Mouse (Mus musculus): ENCODE results near the gene Lrrc4b.

The Lrrc4b gene

DNA sequence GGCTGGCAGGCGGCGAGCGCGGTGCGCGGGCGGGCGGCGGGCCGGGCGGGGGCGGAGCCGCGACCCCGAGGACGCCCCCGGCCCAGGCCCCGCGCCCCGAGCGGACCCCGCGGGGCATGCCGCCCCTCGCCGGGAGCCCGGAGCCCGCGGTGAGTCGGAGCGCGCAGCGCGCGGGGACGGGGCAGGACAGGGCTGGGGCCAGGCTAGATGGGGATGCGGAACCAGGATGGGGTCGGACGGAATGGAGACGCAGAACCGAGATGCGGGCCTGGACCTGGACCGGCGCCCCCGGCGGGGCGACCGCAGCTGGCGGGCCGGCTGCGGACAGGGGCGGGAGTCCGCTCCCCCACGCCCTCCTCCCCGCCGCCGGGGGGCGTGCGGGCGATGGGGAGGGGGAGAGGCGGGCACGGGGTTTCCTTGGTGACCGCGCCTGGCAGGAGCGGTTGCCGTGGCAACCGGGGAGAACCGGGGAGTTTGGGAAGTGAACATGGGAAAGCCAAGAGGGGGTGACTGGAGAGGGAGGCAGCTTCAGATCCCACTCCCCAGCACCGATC, at the start of gene Lrrc4b:
Gene Lrrc4b (plus strand): TSS at position 51 of the 554 bp plus-strand sequence.
- DNase-seq (ENCODE audit: low spot score in 2 of 2), result no peak

DNA sequence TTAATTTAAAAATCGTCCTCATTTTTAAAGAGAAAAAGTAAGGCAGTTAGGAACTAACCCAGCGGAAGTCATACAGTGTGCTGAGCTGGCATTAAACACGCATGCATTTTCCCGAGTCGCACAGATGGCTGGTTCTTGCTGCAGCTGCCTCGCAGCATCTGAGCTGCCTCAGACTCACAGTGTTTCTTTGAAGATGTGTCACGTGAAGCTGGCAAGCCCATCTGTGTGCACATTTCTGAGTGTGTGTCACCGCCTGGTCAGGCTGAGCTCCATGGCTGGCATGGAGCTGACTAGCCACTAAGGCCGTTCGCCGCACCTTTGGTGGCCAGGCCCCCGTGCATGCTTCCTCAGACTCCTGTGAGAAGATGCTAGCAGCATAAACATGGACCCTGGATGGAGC, 46.3 kb upstream of the Lrrc4b start:
- no peak for DNase-seq (ENCODE audit: low spot score in 2 of 2)

DNA sequence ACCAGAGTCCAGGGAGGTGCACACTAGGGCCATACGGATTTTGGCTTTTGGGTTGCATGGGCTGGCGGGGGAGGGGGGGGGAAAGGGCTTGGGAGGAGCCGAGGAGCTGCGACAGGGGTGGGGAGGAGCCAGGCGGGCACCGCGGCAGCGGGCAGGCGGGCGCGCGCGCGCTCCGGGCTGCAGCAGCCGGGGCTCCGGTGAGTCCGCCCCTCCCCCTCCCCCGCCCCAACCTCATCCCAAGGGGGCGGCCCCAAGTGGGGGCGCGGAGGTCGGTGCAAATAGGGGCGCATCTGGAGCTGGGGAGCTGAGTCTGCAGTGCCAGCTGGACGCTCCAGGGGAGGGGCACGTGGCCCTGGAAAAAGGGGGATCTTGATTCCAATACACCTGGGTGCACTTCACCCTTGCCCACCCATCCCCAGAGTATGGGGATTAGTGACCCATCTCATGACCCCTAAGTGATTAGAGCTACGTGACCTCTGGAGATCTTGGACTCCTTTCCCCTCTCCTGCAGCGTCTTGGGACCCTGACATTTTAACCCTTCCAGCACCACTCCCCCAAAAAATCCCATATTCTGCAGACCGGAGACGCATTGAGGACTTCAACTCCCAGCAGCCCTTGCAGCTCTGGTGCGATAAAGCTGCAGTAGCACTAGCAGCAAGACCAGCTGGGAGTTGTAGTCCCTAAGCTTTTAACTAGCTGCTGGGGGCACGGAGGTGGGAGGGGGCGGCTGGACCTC, 44.7 kb upstream of the Lrrc4b start, which contains the start of gene Syt3:
Gene Syt3 (plus strand): TSS at position 123 of the 736 bp plus-strand sequence.
- DNase-seq (ENCODE audit: low spot score in 2 of 2), result no peak

DNA sequence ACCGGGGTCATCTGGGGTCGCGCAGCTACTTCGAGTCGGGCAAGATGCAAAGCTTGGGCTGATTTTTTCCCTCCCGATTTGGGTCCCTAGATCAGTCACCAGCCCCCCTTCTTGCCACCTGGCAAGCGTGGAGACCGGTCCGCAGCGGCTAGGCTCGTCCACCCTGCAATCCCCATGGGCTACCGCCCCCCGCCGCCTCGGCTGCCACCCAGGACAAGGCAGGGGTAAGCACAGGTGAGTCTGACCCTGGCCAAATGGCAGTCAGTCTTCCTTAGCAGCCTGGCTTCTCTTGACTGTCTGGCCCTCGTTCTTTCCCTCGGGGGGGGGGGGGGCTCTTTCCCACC, 44.1 kb upstream of the Lrrc4b start:
- no peak for DNase-seq (ENCODE audit: low spot score in 2 of 2)

DNA sequence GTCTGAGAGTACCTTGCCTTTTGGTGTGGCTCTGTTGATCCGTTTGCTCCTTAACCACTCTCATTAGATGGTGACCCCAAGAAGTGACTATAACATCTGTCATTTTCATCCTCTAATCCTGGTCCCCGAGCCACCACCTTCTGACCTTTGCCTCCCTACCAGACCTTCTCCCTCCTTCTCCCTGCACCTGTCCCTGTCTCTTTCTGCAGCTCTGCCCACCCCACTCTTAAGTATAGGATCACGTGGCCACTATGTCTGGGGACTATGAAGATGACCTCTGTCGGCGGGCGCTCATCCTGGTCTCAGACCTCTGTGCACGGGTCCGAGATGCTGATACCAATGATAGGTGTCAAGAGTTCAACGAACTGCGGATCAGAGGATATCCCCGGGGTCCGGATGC, 43.1 kb upstream of the Lrrc4b start, which contains the start of gene 1700008O03Rik:
Gene 1700008O03Rik (minus strand): TSS at position 101 of the 400 bp plus-strand sequence.
- DNase-seq (ENCODE audit: low spot score in 2 of 2), result no peak

DNA sequence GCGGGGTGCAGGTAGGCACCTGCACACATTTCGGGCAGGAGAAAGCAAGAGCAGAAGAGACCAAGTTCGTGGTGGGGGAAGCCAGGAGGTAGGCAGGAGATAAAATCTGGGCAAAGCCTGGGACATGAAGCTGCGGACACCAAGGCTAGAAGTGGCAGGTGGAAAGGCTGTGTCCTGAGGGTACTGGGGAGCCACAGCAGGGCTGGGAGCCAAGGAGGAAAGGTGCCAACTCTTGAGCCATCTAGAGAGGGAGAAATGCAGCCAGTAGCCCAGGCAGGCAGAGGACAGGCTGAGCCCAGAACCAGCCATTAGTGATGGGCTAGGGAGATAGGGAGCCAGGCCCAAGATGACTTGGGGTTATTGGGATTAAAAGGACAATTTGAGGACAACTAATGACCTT, 37.0 kb upstream of the Lrrc4b start:
- no peak for DNase-seq (ENCODE audit: low spot score in 2 of 2)

DNA sequence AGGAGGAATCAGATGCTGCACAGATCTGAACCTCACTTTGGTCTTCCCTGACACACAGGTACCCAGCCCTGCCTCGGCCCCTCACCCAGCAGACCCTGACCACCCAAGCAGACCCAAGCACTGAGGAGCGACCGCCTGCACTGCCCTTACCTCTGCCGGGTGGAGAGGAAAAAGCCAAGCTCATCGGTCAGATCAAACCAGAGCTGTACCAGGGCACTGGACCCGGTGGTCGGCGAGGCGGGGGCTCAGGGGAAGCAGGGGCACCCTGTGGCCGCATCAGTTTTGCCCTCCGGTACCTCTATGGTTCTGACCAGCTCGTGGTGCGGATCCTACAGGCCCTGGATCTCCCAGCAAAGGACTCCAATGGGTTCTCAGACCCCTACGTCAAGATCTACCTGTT, 36.5 kb upstream of the Lrrc4b start:
- DNase-seq (ENCODE audit: low spot score in 2 of 2), result no peak

DNA sequence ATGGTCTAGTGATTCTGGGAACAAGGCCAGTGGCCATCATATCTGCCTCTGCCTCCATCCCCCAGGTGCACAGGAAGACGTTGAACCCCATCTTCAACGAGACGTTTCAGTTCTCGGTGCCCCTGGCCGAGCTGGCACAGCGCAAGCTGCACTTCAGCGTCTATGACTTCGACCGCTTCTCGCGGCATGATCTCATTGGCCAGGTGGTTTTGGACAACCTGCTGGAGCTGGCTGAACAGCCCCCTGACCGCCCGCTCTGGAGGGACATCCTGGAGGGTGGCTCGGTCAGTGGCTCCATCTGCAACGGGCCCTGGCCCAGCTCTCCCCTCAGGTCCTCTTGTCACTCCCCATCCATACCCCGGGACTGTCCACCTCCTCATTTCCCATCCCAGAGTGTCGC, 35.5 kb upstream of the Lrrc4b start:
- no peak for DNase-seq (ENCODE audit: low spot score in 2 of 2)

DNA sequence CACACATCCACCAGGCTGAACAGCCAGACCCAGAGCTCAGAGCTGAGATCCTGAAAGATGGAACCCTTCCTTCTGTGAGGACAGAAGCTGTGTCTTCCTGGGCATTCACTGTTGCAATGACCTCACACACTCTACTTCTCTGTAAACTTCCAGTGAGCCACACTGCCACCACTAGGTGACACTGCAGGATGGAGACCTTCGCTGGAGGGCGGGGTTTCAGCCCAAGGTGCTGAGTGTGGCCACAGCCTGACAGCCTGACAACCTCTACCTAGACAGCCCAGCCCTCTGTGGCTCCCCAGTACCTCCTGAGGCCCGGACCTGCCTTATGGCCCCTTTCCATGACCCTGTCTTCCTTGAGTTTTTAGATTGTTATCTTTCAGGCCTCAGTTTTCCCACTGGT, 30.2 kb upstream of the Lrrc4b start:
- no peak for DNase-seq (ENCODE audit: low spot score in 2 of 2)

DNA sequence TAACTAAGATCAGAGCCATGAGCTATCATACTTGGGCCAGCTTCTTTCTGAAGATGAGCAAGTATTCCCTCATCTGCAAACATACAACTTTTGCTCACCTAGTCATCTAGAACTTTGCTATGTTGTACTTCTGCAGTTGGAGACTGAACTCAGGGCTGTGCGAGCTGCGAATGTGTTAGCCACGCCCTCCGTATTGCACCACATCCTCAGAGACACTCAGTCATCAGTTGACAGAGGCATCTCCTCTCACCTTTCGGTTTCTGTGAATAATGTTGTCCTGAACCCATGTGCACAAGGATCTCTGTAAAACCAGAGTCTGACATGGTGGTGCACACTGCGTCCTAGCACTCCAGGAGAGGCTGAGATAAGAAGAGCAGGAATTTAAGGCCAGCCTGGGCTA, 27.1 kb upstream of the Lrrc4b start:
- DNase-seq (ENCODE audit: low spot score in 2 of 2), result no peak

DNA sequence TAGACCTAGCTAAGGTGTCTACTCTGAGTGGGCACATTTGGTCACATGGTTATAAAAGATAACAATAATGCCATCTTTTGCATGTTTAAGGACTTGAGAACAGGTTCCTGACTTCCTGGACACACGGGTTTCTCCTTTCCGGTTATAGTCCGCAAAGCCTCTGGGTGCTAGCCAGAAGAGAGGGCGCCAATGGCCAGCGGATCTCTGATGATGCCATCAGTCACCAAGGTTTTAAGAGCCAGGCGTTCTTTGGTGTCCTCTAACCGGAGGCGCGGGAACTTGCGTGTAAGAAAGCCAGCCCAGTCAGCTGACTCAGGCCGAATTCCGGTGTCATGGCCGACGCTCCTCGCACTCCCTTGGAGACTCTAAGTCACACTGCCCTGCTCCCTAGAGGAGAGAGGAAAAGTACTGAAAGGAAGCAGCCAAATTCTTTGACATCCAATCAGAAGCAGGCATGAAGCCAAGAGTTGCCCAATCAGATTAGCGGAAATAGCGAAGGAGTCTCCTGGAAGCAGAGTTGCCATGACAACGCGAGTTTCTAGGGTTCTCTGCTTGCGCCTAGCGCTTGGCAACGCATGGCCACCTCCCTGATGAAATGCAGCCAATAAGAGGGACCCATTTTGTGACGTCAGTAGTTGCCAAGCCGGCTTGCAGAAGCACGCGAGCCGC, 23.3 kb upstream of the Lrrc4b start:
- DNase-seq (ENCODE audit: low spot score in 2 of 2), result peak; percentile 77 to 89

DNA sequence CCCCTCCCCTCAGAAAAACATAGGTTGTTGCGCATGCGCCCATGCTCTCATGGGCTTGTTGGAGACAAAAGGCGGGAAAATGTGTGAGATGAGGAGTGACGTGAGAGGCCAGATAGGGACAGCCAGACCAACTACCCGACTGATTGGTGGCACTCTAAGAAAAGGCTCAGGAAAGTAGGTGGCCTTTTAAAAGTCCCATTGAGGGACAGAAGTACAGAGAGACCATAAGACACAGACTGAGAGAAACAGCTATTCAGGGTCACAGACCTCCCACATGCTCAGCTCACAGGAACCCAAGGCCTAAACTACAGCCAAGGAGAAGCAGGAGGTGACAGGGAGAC, 22.8 kb upstream of the Lrrc4b start:
- no peak for DNase-seq (ENCODE audit: low spot score in 2 of 2)

DNA sequence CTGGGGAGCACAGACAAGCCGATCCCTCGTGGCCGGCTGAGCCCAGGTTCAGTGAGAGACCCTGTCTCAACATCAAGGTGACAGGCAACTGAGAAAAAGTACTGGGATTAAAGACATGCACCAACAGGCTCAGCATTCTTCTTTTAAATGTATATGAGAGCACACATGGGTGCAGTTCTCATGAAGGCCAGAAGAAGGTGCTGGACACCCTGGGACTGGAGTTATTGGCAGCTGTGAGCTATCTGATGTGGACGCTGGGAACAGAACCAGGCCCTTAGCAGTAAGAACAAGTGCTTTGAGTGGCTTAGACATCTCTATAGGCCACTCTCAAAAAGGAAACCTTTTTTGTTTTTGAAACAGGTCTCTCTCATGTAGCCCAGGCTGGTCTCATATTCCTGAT, 17.7 kb upstream of the Lrrc4b start:
- no peak for DNase-seq (ENCODE audit: low spot score in 2 of 2)

DNA sequence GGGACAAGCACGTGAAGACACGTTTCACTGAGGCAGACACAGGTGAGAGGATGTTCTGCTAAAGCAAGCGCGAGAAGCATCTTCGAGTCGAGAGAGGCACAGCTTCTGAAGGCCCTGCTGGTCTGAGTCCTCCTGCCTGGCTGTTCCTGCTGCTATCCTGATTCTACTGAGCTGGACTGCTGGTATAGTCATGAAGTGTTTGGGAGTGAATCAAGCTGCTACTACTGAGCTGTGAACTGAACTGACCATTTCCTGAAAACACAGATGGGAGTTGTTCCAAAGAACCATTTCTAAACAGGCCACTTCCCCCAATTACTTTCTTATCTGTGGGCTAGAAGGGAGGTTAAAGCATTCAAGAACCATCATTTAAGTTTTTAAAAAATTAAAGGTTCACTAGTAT, 15.5 kb upstream of the Lrrc4b start:
- DNase-seq (ENCODE audit: low spot score in 2 of 2), result no peak

DNA sequence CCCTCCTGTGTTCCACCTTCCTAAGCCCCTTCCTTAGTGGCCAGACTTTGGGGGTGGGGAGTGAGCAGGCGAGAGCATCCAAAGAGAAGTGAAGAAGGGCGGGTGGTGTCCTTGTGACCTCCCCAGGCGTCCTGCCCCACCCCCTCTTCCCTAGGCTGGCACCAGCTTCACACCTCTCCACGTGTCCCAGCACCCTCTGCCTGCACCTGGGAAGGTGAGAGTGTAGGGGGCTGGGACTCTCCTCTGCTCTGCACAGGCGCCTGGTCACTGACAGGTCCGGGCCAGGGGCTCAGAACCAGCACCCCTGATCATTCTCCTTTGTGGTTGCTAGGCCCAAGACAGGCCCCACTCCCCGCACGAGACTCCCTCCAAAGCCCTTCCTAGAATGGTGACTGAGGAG, 1.2 kb upstream of the Lrrc4b start:
- DNase-seq (ENCODE audit: low spot score in 2 of 2), result no peak

DNA sequence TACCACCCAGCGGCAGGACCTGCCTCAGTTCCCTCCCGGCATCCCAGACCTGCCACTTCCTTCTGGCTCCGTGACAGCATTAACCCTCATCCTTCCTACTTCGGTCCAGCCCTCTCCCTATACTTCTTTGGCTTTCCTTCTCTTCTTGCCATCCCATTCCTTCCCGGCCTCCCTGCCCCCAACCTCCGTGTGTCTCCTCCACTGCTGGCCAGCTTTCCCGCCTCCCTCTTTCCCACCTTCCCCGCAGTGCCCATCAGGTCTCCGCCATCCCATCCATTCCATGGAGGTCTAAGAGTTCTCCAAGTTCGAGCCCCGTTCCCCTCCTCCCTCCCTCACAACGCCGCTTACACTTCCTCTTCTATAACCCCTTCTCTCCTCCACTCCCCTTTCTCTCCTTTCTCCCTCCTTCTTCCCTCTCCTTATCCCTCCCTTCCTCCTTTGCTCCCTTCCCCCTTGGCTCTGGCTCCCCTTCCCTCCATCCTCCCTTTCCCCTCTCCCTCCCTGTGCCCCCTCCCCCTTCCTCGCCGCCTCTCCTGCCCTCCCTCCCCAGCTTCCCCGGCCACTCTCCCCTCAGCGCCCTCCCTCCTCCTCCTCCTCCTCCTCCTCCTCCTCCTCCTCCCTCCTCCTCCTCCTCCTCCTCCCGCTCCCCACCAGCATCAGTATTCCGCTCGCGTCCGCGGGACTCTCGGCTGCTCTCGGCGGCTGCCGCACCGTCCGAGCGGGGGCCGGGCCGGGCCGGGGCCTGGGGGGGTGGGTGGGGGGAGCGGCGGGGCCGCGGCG, 457 bp upstream of the Lrrc4b start:
- no peak for DNase-seq (ENCODE audit: low spot score in 2 of 2)

DNA sequence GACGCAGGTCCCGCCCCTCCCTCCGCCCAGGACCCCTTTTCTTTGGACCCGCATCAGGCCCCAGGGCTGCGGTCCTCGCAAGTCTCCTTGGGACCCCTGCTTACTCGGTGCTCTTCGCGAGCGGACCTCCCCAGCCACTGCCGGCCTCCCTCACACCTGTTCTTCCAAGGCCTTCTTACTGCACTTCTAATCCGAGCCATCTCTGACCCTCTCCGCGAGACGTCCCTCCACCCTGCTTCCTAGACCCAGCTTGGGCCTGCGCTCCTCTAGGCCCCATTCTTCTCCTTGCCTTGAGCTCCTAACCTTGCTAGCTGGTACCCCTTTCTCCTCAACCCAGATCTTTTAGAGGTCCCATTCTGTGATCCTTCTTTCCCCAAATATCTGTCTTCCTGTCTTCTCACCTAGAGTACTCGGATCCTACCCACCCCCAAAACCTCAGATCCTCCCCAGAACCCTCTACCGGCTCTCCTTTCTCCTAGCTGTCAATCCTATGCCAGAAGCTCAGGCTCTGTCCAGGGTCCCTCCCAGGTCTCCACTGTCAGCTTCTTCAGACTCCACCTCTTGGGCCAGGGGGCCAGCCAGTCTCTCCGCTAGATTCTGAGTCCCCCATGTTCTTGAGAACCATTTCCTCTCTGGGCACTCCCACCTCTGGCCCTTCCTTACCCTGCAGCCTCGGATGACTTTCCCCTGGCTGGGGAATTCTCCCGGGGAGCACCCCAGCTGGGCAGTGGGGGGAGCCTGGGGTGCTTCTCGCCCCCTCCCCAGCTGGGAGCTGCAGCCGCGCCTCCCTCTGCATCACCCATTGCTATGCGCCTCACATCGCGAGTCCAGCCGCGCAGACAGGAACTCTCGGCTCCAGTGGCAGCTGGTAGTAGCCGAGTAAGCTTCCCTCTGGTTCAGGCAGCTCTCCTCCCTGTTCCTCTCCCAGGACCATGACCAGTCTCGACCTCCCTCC, 993 bp downstream of the Lrrc4b start:
- no peak for DNase-seq (ENCODE audit: low spot score in 2 of 2)

DNA sequence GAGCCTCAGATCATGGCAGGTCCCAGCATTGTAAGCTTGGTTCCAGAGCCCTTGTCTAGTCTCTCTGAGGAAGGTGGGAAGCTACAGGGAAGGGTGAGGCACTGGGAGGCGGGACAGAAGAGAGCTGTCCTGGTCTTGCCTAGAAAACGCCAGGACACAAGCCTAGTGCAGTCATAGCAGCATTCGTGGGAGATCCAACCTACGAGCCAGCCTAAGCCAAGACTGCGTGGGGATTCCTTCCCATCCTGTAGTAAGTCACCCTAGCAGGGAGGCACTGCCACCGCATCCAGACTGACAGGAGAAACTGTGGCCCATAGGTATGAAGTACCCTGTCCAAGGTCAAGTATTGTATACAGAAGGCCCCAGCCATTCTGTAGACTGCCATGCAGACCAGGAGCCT, 3.7 kb downstream of the Lrrc4b start:
- no peak for DNase-seq (ENCODE audit: low spot score in 2 of 2)

DNA sequence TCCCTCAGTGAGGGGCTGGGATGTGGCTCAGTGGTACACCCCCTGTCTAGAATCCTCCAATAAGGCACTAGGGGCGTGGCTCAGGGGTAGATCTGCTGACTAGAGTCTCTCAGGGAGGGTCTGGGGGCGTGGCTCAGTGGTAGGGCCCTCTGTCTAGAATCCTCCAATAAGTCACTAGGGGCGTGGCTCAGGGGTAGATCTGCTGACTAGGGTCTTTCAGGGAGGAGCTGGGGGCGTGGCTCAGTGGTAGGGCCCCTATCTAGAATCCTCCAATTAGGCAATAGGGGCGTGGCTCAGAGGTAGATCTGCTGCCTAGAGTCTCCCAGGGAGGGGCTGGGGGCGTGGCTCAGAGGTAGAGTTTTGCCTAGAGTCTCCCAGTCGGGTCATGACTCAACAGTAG, 4.6 kb downstream of the Lrrc4b start:
- no peak for DNase-seq (ENCODE audit: low spot score in 2 of 2)

DNA sequence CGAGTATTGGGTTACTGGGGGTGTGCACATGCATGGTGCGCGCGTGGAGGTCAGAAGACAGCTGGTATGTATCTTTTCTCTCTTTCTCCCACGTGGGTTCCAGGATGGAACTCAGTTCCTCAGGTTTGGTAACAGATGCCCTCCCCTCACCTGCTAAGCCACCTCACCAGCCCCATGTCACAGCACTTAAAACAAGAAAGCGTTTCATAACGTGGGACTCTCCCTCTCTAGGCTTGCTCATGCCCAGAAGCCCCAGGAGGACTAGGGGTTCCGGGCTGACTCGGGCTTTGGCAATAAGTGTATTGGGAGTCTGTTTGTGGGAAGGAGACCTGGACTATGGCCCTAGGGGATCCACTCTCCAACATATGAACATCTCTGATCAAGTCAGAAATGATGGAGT, 5.3 kb downstream of the Lrrc4b start:
- no peak for DNase-seq (ENCODE audit: low spot score in 2 of 2)

DNA sequence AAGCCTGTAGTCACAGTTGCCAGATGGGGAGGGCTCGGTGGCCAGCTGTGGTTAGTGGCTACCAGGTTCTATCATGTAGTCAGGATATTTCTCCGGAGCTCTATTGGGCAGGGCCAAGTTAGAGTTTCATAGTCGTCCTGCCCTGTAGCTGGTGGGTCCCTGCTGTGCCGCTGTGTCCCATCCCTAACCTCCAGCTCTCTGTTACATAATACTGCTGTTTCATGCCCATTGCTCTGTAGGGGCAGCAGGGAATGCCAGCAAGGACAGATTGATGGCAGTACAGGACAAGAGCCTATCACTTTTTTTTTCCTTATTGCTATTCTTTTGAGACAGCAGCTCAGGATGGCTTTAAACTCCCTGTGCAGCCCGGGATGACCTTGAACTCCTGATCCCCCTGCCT, 7.0 kb downstream of the Lrrc4b start:
- DNase-seq (ENCODE audit: low spot score in 2 of 2), result no peak
